Mouse (Mus musculus) lung, embryonic 14.5 days (tissue): ENCODE measurements around the gene Wdr73. TPM values are rescaled to one million over a fixed set of nuclear protein-coding genes. Genes with fewer than 3 reads are reported as not detected.

Experiments used
- ATAC-seq: fragments of 200-750 bp; cut with Nextera tagmentation; 2 replicates; pipeline ENCODE4 v1.8.0; 2017; ENCODE audit warnings: mild to moderate bottlenecking, moderate TSS enrichment, moderate library complexity; ENCODE audit not compliant: insufficient read depth
- DNase-seq: peaks from one replicate; pipeline ENCODE4 v3.0.0-alpha.2; 2015
- H3K27ac ChIP-seq: fragments of 300-500 bp; sonication (generic); 2 replicates; pipeline ENCODE4 v1.5.1; 2014; ENCODE audit warnings: low read depth, mild to moderate bottlenecking, moderate library complexity
- H3K27me3 ChIP-seq: fragments of 300-500 bp; sonication (generic); 2 replicates; pipeline ENCODE4 v1.6.1; 2014; ENCODE audit warnings: low read length, control low read depth; ENCODE audit not compliant: insufficient read depth
- H3K36me3 ChIP-seq: fragments of 300-500 bp; sonication (generic); 2 replicates; pipeline ENCODE4 v1.6.1; 2014; ENCODE audit warnings: control low read depth; ENCODE audit not compliant: insufficient read depth
- H3K4me1 ChIP-seq: fragments of 300-500 bp; sonication (generic); 2 replicates; pipeline ENCODE4 v1.6.1; 2014; ENCODE audit warnings: antibody characterized with exemption, control low read depth; ENCODE audit not compliant: insufficient read depth
- H3K4me2 ChIP-seq: fragments of 300-500 bp; sonication (generic); 2 replicates; pipeline ENCODE4 v1.6.1; 2014; ENCODE audit warnings: mild to moderate bottlenecking
- H3K4me3 ChIP-seq: fragments of 300-500 bp; sonication (generic); 2 replicates; pipeline ENCODE4 v1.5.1; 2014; ENCODE audit warnings: low read depth, low read length
- H3K9ac ChIP-seq: fragments of 300-500 bp; sonication (generic); 2 replicates; pipeline ENCODE4 v1.6.1; 2014
- H3K9me3 ChIP-seq: fragments of 300-500 bp; sonication (generic); 2 replicates; pipeline ENCODE4 v1.6.1; 2016; ENCODE audit warnings: low read depth, low read length, control low read depth
- CTCF ChIP-seq: IDR thresholded peaks from 2 replicates; pipeline ENCODE4 v1.5.1; 2016; ENCODE audit warnings: antibody characterized with exemption, low read depth
- WGBS: fragments of 180-500 bp; shearing (Covaris S2); extraction: QIAGEN DNeasy Blood & Tissue Kit; methylation state at CpG from one replicate; pipeline ENCODE4 v1.1.7; 2014; 5-methylcytosine and 5-hydroxymethylcytosine counted together
- polyA plus RNA-seq: library from polyadenylated mRNA; unstranded; fragments of >200 nt; fragmentation: Nextera tagmentation; extraction: Ambion mirVana; gene quantifications from 2 replicates; pipeline ENCODE4 v1.2.1, GENCODE M21; 2014

Wdr73 gene
- polyA plus RNA-seq, 1 experiment from 2014 or later, result 29.0 TPM

DNA sequence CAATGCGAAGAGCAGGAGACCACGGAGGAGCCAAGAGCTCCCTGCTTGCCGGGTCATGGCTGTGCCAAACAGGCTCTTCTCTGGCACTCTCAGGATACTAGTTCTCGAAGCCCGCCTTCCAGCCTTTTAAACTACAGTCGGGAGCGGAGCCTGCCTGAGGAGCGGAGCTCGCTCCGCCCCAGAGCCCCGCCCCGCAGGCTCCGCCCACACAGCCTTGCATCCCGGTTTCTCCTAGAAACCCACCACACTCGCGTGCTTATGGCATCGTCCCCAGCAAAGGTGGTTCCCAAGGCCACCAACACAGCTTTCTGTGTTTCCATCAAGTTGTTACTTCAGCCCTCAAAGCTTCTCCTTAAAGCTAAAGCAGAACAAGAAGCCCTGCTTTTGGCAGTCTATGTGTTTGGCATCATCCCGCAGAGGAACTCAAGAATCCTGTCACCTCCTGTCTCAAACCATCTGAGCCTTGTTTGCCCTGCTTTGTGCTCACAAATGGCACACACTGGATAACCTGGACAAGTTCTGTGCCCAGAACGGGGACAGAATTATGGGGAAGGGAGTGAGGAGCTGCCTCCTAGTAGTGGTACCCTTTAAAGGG, 3.9 kb upstream of the Wdr73 start, which contains the start of gene Nmb:
Gene Nmb, minus strand, starts transcription at position 156 of the 595 bp plus-strand sequence.
- H3K27me3 ChIP-seq, result no peaks in the 10 kb centered on the region
- peak within 1 kb of the TSS; percentile 41 for H3K4me3 ChIP-seq
- no peak within 1 kb of the TSS for H3K27ac ChIP-seq
- TF ChIP-seq CTCF, result no peak
- ATAC-seq (peak; percentile 51), DNase-seq (peak; percentile 91)
- H3K4me1 ChIP-seq, result 0 out of 2 replicates have a peak, but pooled peaks cover 6% of the 10 kb centered on the region
- H3K4me2 ChIP-seq, result peak within 1 kb of the TSS; percentile 96
- no peaks in the 10 kb centered on the region for H3K9me3 ChIP-seq
- peaks cover 9% of the 10 kb centered on the region; the same call in 1 of the 2 replicates for H3K36me3 ChIP-seq
- 3% methylated on average over 19 of the region's 19 CpGs for WGBS
- peak within 1 kb of the TSS; percentile 57 for H3K9ac ChIP-seq

- no peak overlapping the region for H3K27ac ChIP-seq
- peaks cover 12% of the 10 kb centered on the region; the same call in 1 of the 2 replicates for H3K36me3 ChIP-seq
- H3K9ac ChIP-seq, result no peak overlapping the region
- 0 out of 2 replicates have a peak, but pooled peaks cover 7% of the 10 kb centered on the region for H3K4me1 ChIP-seq
- H3K4me2 ChIP-seq, result peak overlapping the region; percentile 96
- TF ChIP-seq CTCF, result no peak
- WGBS, result 84% methylated on average over 11 of the region's 11 CpGs
- ATAC-seq (no peak), DNase-seq (no peak)
- H3K4me3 ChIP-seq, result peak overlapping the region; percentile 41; the same call in 1 of the 2 replicates
- no peaks in the 10 kb centered on the region for H3K9me3 ChIP-seq
- H3K27me3 ChIP-seq, result no peaks in the 10 kb centered on the region
Measured at GRCm38 (mm10) chr7:80903625-80904422, 2.8 kb upstream of the Wdr73 start.

DNA sequence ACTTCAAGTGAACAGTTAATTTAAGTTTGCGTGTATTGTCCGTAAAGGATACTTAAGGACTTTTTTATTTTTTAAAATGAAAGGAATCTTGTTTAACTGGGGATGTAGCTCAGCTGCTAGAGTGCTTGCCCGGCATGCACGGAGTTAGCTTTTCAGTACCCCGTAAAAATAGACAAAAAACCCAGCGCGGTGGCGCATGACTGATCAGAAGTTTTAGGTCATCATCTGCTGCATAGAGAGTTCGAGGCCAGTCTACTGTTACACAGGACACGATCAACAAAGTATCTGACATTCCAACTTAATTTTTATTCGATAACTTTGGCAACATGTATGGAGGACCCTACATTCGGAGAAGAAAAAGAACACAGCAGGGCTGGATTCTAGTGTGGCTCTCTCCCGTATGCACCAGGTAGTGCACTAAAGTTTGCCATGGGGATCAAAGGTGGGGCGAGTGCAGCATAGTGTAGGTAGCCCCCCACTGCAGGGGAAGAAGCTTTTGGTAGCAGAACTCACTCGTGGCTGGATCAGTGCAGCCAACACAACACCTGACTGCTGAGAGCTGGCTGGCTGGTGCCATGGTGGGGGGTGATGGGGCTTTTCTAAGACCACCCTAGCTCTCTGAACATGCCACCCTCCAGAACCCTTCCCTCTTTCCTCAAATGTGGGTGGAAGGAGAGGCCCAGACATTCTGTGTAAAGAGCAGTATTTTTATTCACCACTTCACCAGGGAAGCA, 639 bp upstream of the Wdr73 start:
- 24% methylated on average over 15 of the region's 15 CpGs for WGBS
- DNase-seq, result peak; percentile 17
- Histone ChIP-seq H3K27me3 (no peaks in the 10 kb centered on the region), H3K36me3 (peaks cover 27% of the 10 kb centered on the region), H3K9me3 (no peaks in the 10 kb centered on the region), H3K4me2 (peak overlapping the region; percentile 92), H3K27ac (peak overlapping the region; percentile 86), H3K4me1 (0 out of 2 replicates have a peak, but pooled peaks cover 7% of the 10 kb centered on the region), H3K9ac (peak overlapping the region; percentile 77), H3K4me3 (peak overlapping the region; percentile 73)
- no peak for TF ChIP-seq CTCF
- ATAC-seq, result 0 out of 2 replicates have a peak, but pooled peaks have one; percentile 23

DNA sequence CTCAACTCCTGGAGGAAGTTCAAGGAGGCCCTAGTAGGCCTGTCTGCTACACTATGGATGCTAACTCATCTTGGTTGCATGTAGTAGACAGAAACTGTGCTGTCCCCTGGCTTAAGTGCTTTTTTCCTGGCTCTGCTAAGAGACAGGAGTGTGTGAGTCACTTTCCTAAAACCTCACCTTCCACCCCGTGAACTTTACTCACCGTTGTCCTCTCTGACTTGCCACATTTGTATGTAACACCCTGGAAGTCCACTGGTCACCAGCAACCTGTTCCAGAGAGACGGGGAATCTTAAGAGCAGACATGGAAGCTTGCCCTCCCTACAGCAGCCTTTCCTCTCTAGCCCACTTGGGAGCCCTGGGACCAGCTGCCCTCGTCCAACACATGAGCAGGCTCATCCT, 3.3 kb downstream of the Wdr73 start:
- Histone ChIP-seq H3K4me1 (0 out of 2 replicates have a peak, but pooled peaks cover 7% of the 10 kb centered on the region), H3K9ac (no peak overlapping the region), H3K9me3 (no peaks in the 10 kb centered on the region), H3K36me3 (peaks cover 60% of the 10 kb centered on the region), H3K27ac (no peak overlapping the region), H3K27me3 (no peaks in the 10 kb centered on the region), H3K4me2 (no peak overlapping the region), H3K4me3 (no peak overlapping the region)
- 88% methylated on average over 4 of the region's 4 CpGs for WGBS
- TF ChIP-seq CTCF, result no peak
- DNase-seq (no peak), ATAC-seq (no peak)

DNA sequence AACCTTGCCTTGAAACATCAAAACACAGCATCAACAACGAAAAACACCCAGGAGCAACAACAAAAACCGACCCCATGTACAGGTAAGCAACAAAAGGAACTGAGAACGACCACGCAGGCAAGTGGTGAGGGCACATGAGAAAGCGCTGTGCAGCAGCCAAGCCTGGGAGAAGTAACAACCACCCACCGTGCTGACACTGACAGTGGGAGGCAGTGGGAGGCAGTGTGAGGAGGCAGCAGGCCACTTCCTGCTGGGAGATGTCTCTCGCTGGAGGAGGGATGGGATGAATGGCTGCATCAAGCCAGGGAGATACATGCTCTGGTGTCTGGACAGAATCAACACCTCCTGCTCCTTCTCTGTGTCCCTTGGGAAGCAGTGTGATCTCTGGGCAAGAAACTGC, 3.9 kb downstream of the Wdr73 start:
- H3K9ac ChIP-seq, result no peak overlapping the region
- no peak for DNase-seq
- H3K9me3 ChIP-seq, result no peaks in the 10 kb centered on the region
- H3K4me2 ChIP-seq, result no peak overlapping the region
- no peak overlapping the region for H3K27ac ChIP-seq
- H3K4me1 ChIP-seq, result 0 out of 2 replicates have a peak, but pooled peaks cover 7% of the 10 kb centered on the region
- no peak for ATAC-seq
- peaks cover 66% of the 10 kb centered on the region for H3K36me3 ChIP-seq
- TF ChIP-seq CTCF, result no peak
- H3K27me3 ChIP-seq, result no peaks in the 10 kb centered on the region
- 82% methylated on average over 7 of the region's 7 CpGs for WGBS
- H3K4me3 ChIP-seq, result no peak overlapping the region

DNA sequence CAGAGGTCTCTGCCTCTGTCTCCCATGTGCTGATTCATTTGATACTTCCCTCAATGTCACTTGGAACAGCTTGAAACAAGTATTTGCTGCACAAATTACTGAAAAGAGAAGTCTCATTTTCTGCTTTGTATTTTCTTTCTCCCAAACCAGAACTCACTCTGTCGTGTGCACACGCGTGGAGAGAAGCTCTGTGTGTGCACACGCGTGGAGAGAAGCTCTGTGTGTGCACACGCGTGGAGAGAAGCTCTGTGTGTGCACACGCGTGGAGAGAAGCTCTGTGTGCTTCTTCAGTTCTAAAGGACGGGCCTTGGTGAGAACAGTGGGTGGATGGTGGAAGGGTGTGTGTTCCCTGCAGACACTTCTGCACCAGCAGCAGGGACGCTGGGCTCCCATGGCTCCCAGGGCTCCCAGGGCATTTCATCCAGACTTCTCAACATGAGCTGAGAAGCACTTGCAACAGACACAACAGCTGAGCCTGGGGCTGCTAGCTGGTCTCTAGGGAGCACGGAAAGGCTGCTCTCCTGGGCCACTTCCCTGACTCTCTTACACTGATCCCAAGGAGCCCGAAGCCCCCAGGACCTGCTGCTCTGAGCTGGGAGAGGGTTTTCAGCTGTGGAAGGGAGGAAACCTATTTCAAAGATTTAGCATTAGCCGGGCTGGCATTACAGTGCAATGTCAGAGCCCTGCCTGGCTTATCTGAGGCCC, 6.1 kb downstream of the Wdr73 start:
- DNase-seq, result no peak
- H3K27me3 ChIP-seq, result no peaks in the 10 kb centered on the region
- no peak overlapping the region for H3K4me2 ChIP-seq
- no peak overlapping the region for H3K4me3 ChIP-seq
- 0 out of 2 replicates have a peak, but pooled peaks cover under 1% of the 10 kb centered on the region for H3K4me1 ChIP-seq
- no peak overlapping the region for H3K27ac ChIP-seq
- peaks cover 85% of the 10 kb centered on the region for H3K36me3 ChIP-seq
- H3K9ac ChIP-seq, result no peak overlapping the region
- 89% methylated on average over 14 of the region's 14 CpGs for WGBS
- H3K9me3 ChIP-seq, result no peaks in the 10 kb centered on the region
- no peak for ATAC-seq
- TF ChIP-seq CTCF, result no peak
